Mouse (Mus musculus) CH12.LX (cell line): Measurements from ENCODE around the gene Wdr26. TPM values are rescaled to one million over a fixed set of nuclear protein-coding genes. Genes with fewer than 3 reads are reported as not detected.

Experiments
- DNase-seq: peaks from one replicate; pipeline ENCODE4 v3.0.0-alpha.2; 2013; ENCODE audit errors: extremely low read depth
- H3K27ac ChIP-seq: 2 replicates; pipeline ENCODE4 v1.5.1; 2012; ENCODE audit warnings: low read depth, mild to moderate bottlenecking, control low read depth, moderate library complexity; ENCODE audit not compliant: insufficient read depth
- H3K27me3 ChIP-seq: replicated peaks from 2 replicates; pipeline ENCODE3; 2012; ENCODE audit warnings: inconsistent platforms
- H3K36me3 ChIP-seq, 2 experiments: replicated peaks in 1 of 2; 2 replicates each; pipeline versions ENCODE3 to v1.6.1; 2012; ENCODE audit warnings: inconsistent platforms in 1 of 2, low read length in 1 of 2, mild to moderate bottlenecking in 1 of 2, mixed read lengths in 1 of 2, moderate library complexity in 1 of 2; ENCODE audit not compliant: control insufficient read depth in 1 of 2, insufficient read depth in 1 of 2
- H3K4me1 ChIP-seq, 2 experiments: 2 replicates each; pipeline ENCODE4 v1.6.1; 2012; ENCODE audit warnings: inconsistent platforms in 1 of 2, moderate library complexity in 1 of 2; ENCODE audit not compliant: insufficient read depth in 2 of 2, control insufficient read depth in 1 of 2
- H3K4me2 ChIP-seq: 2 replicates; pipeline ENCODE4 v1.6.1; 2012; ENCODE audit warnings: low read depth, mild to moderate bottlenecking, control low read depth; ENCODE audit not compliant: poor library complexity, insufficient read depth, severe bottlenecking
- H3K4me3 ChIP-seq, 3 experiments: fragments of 150-350 bp in 1 of 3; sonication (generic) in 1 of 3; replicated peaks in 1 of 3; 2 replicates each; pipeline versions ENCODE3 to v1.5.1; 2011 to 2012; ENCODE audit warnings: low read depth in 2 of 3, low read length in 2 of 3, mild to moderate bottlenecking in 2 of 3, moderate library complexity in 2 of 3, control low read depth in 1 of 3, improper control_type of control experiment in 1 of 3, inconsistent platforms in 1 of 3, mixed read lengths in 1 of 3; ENCODE audit not compliant: poor library complexity in 1 of 3
- H3K79me2 ChIP-seq: replicated peaks from 2 replicates; pipeline ENCODE4 v1.6.1; 2012; ENCODE audit warnings: mild to moderate bottlenecking, moderate library complexity; ENCODE audit not compliant: control insufficient read depth, poor library complexity, insufficient read depth, severe bottlenecking; ENCODE audit errors: extremely low read depth
- H3K9ac ChIP-seq: 2 replicates; pipeline ENCODE4 v1.6.1; 2012; ENCODE audit warnings: low read depth, mild to moderate bottlenecking, control low read depth, moderate library complexity; ENCODE audit not compliant: insufficient read depth
- H3K9me3 ChIP-seq: replicated peaks from 2 replicates; pipeline ENCODE3; 2012; ENCODE audit warnings: low read length, inconsistent platforms, mixed read lengths
- BHLHE40 ChIP-seq: IDR thresholded peaks from 2 replicates; pipeline ENCODE4 v1.6.1; 2011; ENCODE audit warnings: mild to moderate bottlenecking, low read depth, low read length, improper control_type of control experiment
- CHD1 ChIP-seq: IDR thresholded peaks from 2 replicates; pipeline ENCODE4 v1.6.1; 2012; ENCODE audit warnings: low read depth, low read length, improper control_type of control experiment, inconsistent platforms
- CHD2 ChIP-seq: IDR thresholded peaks from 2 replicates; pipeline ENCODE4 v1.6.1; 2011; ENCODE audit warnings: low read length, improper control_type of control experiment
- CTCF ChIP-seq, 2 experiments: IDR thresholded peaks in 1 of 2; conservative IDR thresholded peaks in 1 of 2; 2 replicates each; pipeline ENCODE4 v1.5.1; 2011 to 2012; ENCODE audit warnings: low read depth in 2 of 2, low read length in 2 of 2, improper control_type of control experiment in 1 of 2, inconsistent platforms in 1 of 2, mild to moderate bottlenecking in 1 of 2, moderate library complexity in 1 of 2
- E2F4 ChIP-seq: IDR thresholded peaks from 2 replicates; pipeline ENCODE4 v1.6.1; 2011; ENCODE audit warnings: low read depth, low read length, improper control_type of control experiment; ENCODE audit not compliant: insufficient replicate concordance
- ELF1 ChIP-seq: IDR thresholded peaks from 2 replicates; pipeline ENCODE4 v1.6.1; 2014; ENCODE audit warnings: low read depth, mild to moderate bottlenecking, inconsistent platforms, low read length, improper control_type of control experiment
- EP300 ChIP-seq: IDR thresholded peaks from 2 replicates; pipeline ENCODE4 v1.6.1; 2011; ENCODE audit warnings: low read length, improper control_type of control experiment
- ETS1 ChIP-seq: conservative IDR thresholded peaks from 2 replicates; pipeline ENCODE4 v1.6.1; 2012; ENCODE audit warnings: low read depth, mild to moderate bottlenecking, inconsistent platforms, low read length, improper control_type of control experiment, moderate library complexity
- GABPA ChIP-seq: IDR thresholded peaks from 2 replicates; pipeline ENCODE4 v1.6.1; 2012; ENCODE audit warnings: low read depth, low read length, improper control_type of control experiment, inconsistent platforms; ENCODE audit not compliant: insufficient replicate concordance
- HCFC1 ChIP-seq: IDR thresholded peaks from 2 replicates; pipeline ENCODE4 v1.6.1; 2012; ENCODE audit warnings: low read depth, mild to moderate bottlenecking, inconsistent platforms, low read length, improper control_type of control experiment
- IRF4 ChIP-seq: IDR thresholded peaks from 2 replicates; pipeline ENCODE4 v1.6.1; 2014; ENCODE audit warnings: low read depth, mild to moderate bottlenecking, inconsistent platforms, low read length, improper control_type of control experiment
- KAT2A ChIP-seq: IDR thresholded peaks from 2 replicates; pipeline ENCODE4 v1.6.1; 2012; ENCODE audit warnings: low read length, improper control_type of control experiment, inconsistent platforms; ENCODE audit not compliant: insufficient replicate concordance
- MAFK ChIP-seq: IDR thresholded peaks from 2 replicates; pipeline ENCODE4 v1.6.1; 2011; ENCODE audit warnings: low read length, improper control_type of control experiment; ENCODE audit not compliant: insufficient replicate concordance
- MAX ChIP-seq: IDR thresholded peaks from 2 replicates; pipeline ENCODE4 v1.6.1; 2011; ENCODE audit warnings: low read length, improper control_type of control experiment
- MAZ ChIP-seq: IDR thresholded peaks from 2 replicates; pipeline ENCODE4 v1.6.1; 2012; ENCODE audit warnings: low read depth, mild to moderate bottlenecking, inconsistent platforms, low read length, improper control_type of control experiment, moderate library complexity
- MEF2A ChIP-seq: IDR thresholded peaks from 2 replicates; pipeline ENCODE4 v1.6.1; 2014; ENCODE audit warnings: low read depth, mild to moderate bottlenecking, inconsistent platforms, low read length, improper control_type of control experiment, borderline replicate concordance
- MXI1 ChIP-seq: IDR thresholded peaks from 2 replicates; pipeline ENCODE4 v1.6.1; 2011; ENCODE audit warnings: mild to moderate bottlenecking, low read depth, low read length, improper control_type of control experiment
- MYC ChIP-seq: IDR thresholded peaks from 2 replicates; pipeline ENCODE4 v1.6.1; 2011; ENCODE audit warnings: low read depth, mild to moderate bottlenecking, improper control_type of control experiment, low read length
- NELFE ChIP-seq: IDR thresholded peaks from 2 replicates; pipeline ENCODE4 v1.6.1; 2011; ENCODE audit warnings: low read depth, low read length, improper control_type of control experiment
- NRF1 ChIP-seq: IDR thresholded peaks from 2 replicates; pipeline ENCODE4 v1.6.1; 2014; ENCODE audit warnings: low read depth, mild to moderate bottlenecking, inconsistent platforms, low read length, improper control_type of control experiment, moderate library complexity
- PAX5 ChIP-seq: IDR thresholded peaks from 2 replicates; pipeline ENCODE4 v1.6.1; 2012; ENCODE audit warnings: low read length, inconsistent platforms, mixed read lengths
- POLR2A ChIP-seq: IDR thresholded peaks from 2 replicates; pipeline ENCODE4 v1.6.1; 2011; ENCODE audit warnings: low read depth, mild to moderate bottlenecking, improper control_type of control experiment, low read length
- POLR2AphosphoS2 ChIP-seq: IDR thresholded peaks from 2 replicates; pipeline ENCODE4 v1.6.1; 2011; ENCODE audit warnings: low read depth, low read length, improper control_type of control experiment
- RAD21 ChIP-seq: IDR thresholded peaks from 2 replicates; pipeline ENCODE4 v1.6.1; 2011; ENCODE audit warnings: low read depth, mild to moderate bottlenecking, low read length, improper control_type of control experiment, moderate library complexity
- RCOR1 ChIP-seq: conservative IDR thresholded peaks from 2 replicates; pipeline ENCODE4 v1.6.1; 2012; ENCODE audit warnings: low read depth, mild to moderate bottlenecking, inconsistent platforms, low read length, improper control_type of control experiment
- SIN3A ChIP-seq: IDR thresholded peaks from 2 replicates; pipeline ENCODE4 v1.6.1; 2012; ENCODE audit warnings: low read length, improper control_type of control experiment, inconsistent platforms
- SMC3 ChIP-seq: IDR thresholded peaks from 2 replicates; pipeline ENCODE4 v1.6.1; 2011; ENCODE audit warnings: low read depth, low read length, improper control_type of control experiment
- TBP ChIP-seq: conservative IDR thresholded peaks from 2 replicates; pipeline ENCODE4 v1.6.1; 2011; ENCODE audit warnings: low read depth, low read length, improper control_type of control experiment
- TCF12 ChIP-seq: IDR thresholded peaks from 2 replicates; pipeline ENCODE4 v1.6.1; 2014; ENCODE audit warnings: low read depth, mild to moderate bottlenecking, inconsistent platforms, low read length, improper control_type of control experiment
- UBTF ChIP-seq: IDR thresholded peaks from 2 replicates; pipeline ENCODE4 v1.6.1; 2012; ENCODE audit warnings: low read depth, mild to moderate bottlenecking, inconsistent platforms, low read length, improper control_type of control experiment, moderate library complexity
- USF1 ChIP-seq: IDR thresholded peaks from 2 replicates; pipeline ENCODE4 v1.6.1; 2014; ENCODE audit warnings: low read depth, mild to moderate bottlenecking, inconsistent platforms, low read length, improper control_type of control experiment
- USF2 ChIP-seq: conservative IDR thresholded peaks from 2 replicates; pipeline ENCODE4 v1.6.1; 2011; ENCODE audit warnings: low read depth, low read length, improper control_type of control experiment
- ZC3H11A ChIP-seq: IDR thresholded peaks from 2 replicates; pipeline ENCODE4 v1.6.1; 2012; ENCODE audit warnings: low read depth, mild to moderate bottlenecking, inconsistent platforms, low read length, improper control_type of control experiment
- ZKSCAN1 ChIP-seq: IDR thresholded peaks from 2 replicates; pipeline ENCODE4 v1.6.1; 2012; ENCODE audit warnings: low read depth, inconsistent platforms, low read length, improper control_type of control experiment, borderline replicate concordance
- ZMIZ1 ChIP-seq: IDR thresholded peaks from 2 replicates; pipeline ENCODE4 v1.6.1; 2012; ENCODE audit warnings: low read depth, mild to moderate bottlenecking, inconsistent platforms, low read length, improper control_type of control experiment
- ZNF384 ChIP-seq: IDR thresholded peaks from 2 replicates; pipeline ENCODE4 v1.6.1; 2012; ENCODE audit warnings: low read depth, low read length, improper control_type of control experiment, inconsistent platforms
- dilution Hi-C: fragments of 300-500 bp; cut with MboI; formaldehyde crosslinking; loops from 2 replicates; pipeline ENCODE4 v1.14.3; 2020; ENCODE audit warnings: low sequenced_read_pairs; ENCODE audit not compliant: extremely low pct_unique_long_range_greater_than_20kb, extremely low pct_ligation_motif_present
- in situ Hi-C: fragments of 300-500 bp; cut with MboI; formaldehyde crosslinking; loops from 3 replicates; pipeline ENCODE4 v1.14.3; 2019; ENCODE audit warnings: low sequenced_read_pairs, low pct_ligation_motif_present, low pct_unique_long_range_greater_than_20kb, mixed read lengths
- polyA plus RNA-seq: library from polyadenylated mRNA; unstranded; fragments of >175 nt; gene quantifications from 2 replicates; pipeline ENCODE4 v1.2.1, GENCODE M21; 2012; ENCODE audit warnings: low read depth; ENCODE audit not compliant: insufficient read length
- total RNA-seq, 2 experiments: library from RNA; depleted of rRNA; stranded (reverse); fragments of 300-350 nt in 1 of 2; fragments of >200 nt in 1 of 2; gene quantifications; 2 replicates each; pipeline ENCODE4 v1.2.3; 2012 to 2014

Wdr26 gene
- total and polyA plus RNA-seq, 3 experiments: 32.4 to 65.0 (median 34.2) TPM

DNA sequence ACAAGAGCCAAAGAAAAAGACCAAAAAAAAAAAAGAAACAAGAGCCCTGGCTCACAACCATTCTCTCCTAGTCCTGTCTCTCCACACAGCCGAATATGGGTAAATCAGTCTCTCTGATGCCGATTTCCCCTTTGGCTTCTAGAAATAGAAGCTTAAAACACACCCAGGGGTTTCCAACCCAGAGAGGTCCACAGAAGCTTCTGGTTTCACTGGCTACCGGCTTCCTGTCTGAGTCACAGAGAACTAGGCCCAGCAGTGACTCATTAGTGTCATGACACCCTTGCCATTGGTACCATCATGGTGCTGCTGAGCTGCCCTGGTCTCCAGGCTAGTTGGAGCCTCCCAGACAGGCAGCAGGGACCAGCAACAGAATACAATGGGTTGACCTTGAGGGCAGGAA, 35.4 kb upstream of the Wdr26 start (continued):
- TF ChIP-seq ELF1: peak; percentile 76
- TF ChIP-seq KAT2A: 0 out of 2 replicates have a peak, but pooled peaks have one; percentile 39
- TF ChIP-seq USF1: no peak
- TF ChIP-seq HCFC1: peak; percentile 51; the same call in 1 of the 2 replicates
- no peak; the same call in 1 of the 2 replicates for TF ChIP-seq POLR2A
- no peak for TF ChIP-seq RAD21
- TF ChIP-seq, all 38 proteins: peak for 22

DNA sequence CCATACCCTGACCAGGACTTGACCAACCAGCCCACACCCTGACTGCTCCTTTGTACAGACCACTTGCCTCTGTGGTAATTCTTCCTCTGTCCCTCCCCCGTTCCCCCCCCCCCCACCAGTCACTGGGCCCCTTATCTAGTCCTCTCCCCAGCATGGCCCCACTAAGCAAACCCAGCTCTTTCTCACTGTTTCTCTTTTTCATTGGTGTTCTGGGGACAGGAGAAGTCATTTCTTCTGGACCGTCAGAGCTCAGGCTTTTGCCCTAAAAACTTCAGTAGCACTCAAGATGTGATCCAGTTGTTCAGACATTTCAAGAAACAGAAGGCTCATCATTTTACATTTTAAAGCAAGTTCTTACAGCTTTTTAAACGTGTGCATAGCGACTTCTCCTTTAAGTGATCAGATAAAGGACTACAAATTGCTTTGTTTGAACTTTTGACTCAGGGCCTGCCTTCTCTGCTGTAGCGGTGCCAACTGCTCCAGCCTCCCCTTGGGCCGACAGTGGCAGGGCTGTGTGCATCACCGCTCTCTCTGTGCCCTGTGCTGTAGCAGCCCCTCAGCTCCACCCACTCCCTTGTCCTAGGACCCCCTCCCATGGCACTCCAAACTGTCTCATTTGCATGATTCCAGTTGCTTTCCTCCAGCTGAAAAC, 34.8 kb upstream of the Wdr26 start:
- H3K4me1 ChIP-seq: peaks cover 10 to 37% of the 10 kb centered on the region in 2 experiments
- peak overlapping the region; percentile 95 for H3K27ac ChIP-seq
- H3K27me3 ChIP-seq: no peaks in the 10 kb centered on the region
- H3K36me3 ChIP-seq: no peaks in the 10 kb centered on the region
- dilution Hi-C loops: no loop called here
- DNase-seq: peak; percentile 52
- peak overlapping the region; percentile 70 for H3K4me2 ChIP-seq
- peak overlapping the region in 1 of 3 experiments; percentile 16 for H3K4me3 ChIP-seq
- in situ Hi-C loops: no loop called here
- peak overlapping the region; percentile 66 for H3K9ac ChIP-seq
- no peaks in the 10 kb centered on the region for H3K79me2 ChIP-seq
- peaks cover 7% of the 10 kb centered on the region for H3K9me3 ChIP-seq
- TF ChIP-seq MYC (peak; percentile 9), KAT2A (no peak), CHD2 (no peak; the same call in 1 of the 2 replicates), ZMIZ1 (no peak), EP300 (no peak), TBP (0 out of 2 replicates have a peak, but pooled peaks have one; percentile 8), HCFC1 (no peak), E2F4 (no peak), ZNF384 (no peak), ZKSCAN1 (no peak), ELF1 (no peak), RAD21 (no peak), MAFK (no peak), USF1 (no peak), MEF2A (no peak), SIN3A (peak; percentile 55; the same call in 1 of the 2 replicates), GABPA (no peak), POLR2A (no peak), MAX (no peak), IRF4 (no peak), PAX5 (no peak), NRF1 (no peak), BHLHE40 (no peak), CHD1 (0 out of 2 replicates have a peak, but pooled peaks have one; percentile 47), MAZ (no peak), NELFE (peak; percentile 38; the same call in 1 of the 2 replicates), POLR2AphosphoS2 (peak; percentile 28; the same call in 1 of the 2 replicates), CTCF (conservative IDR thresholded peaks at IDR 0.05 in 1 of 2, IDR thresholded peaks at IDR 0.05 in 1 of 2; ENCODE audit: low read depth in 2 of 2, low read length in 2 of 2) (no peak), ZC3H11A (no peak), UBTF (no peak), MXI1 (no peak), USF2 (no peak), TCF12 (0 out of 2 replicates have a peak, but pooled peaks have one; percentile 10), SMC3 (no peak), ETS1 (no peak), RCOR1 (no peak)
